Mouse (Mus musculus) liver, postnatal 0 days (tissue): Measurements from ENCODE around the gene Gtf3c5.

Experiments
- CTCF ChIP-seq: sonication (generic); IDR thresholded peaks from 2 replicates; pipeline ENCODE4 v1.5.1; 2016; ENCODE audit warnings: antibody characterized with exemption, low read depth
- EP300 ChIP-seq: IDR thresholded peaks from 2 replicates; pipeline ENCODE4 v1.6.1; 2016; ENCODE audit warnings: antibody characterized with exemption, low read depth, mild to moderate bottlenecking

GRCm38 (mm10) chr2:28566545-28566944 lies 17.0 kb downstream of the Gtf3c5 start:
- TF ChIP-seq CTCF (no peak), EP300 (no peak)
